Mouse (Mus musculus) retina, postnatal 1 day (tissue): ENCODE measurements around the gene Atxn10.

ENCODE experiments used
- DNase-seq: peaks from one replicate; pipeline ENCODE4 v3.0.0-alpha.2; 2012

Gene Atxn10

GRCm38 (mm10) chr15:85479919-85480318 is 143.9 kb downstream of the Atxn10 start:
- no peak for DNase-seq

- peak; percentile 55 for DNase-seq
Observed at GRCm38 (mm10) chr15:85480630-85481029, 144.6 kb downstream of the Atxn10 start.

- no peak for DNase-seq
Observed at GRCm38 (mm10) chr15:85488900-85489299, 152.9 kb downstream of the Atxn10 start.

- peak; percentile 92 for DNase-seq
Observed at GRCm38 (mm10) chr15:85489751-85490150, 153.7 kb downstream of the Atxn10 start.

- peak; percentile 53 for DNase-seq
Observed at GRCm38 (mm10) chr15:85494163-85494621, 158.1 kb downstream of the Atxn10 start.

GRCm38 (mm10) chr15:85497548-85497947 is 161.5 kb downstream of the Atxn10 start:
- DNase-seq, result no peak

GRCm38 (mm10) chr15:85497981-85498475 is 162.0 kb downstream of the Atxn10 start:
- DNase-seq, result peak; percentile 93

- no peak for DNase-seq
Observed at GRCm38 (mm10) chr15:85500267-85500666, 164.2 kb downstream of the Atxn10 start.

GRCm38 (mm10) chr15:85503127-85503526 is 167.1 kb downstream of the Atxn10 start, which contains the start of gene 7530416G11Rik:
TSS of gene 7530416G11Rik (minus strand) at chr15:85503227.
- peak; percentile 52 for DNase-seq

- DNase-seq, result peak; percentile 21
Observed at GRCm38 (mm10) chr15:85505118-85505925, 169.3 kb downstream of the Atxn10 start.

GRCm38 (mm10) chr15:85506680-85507079 is 170.6 kb downstream of the Atxn10 start:
- no peak for DNase-seq

- peak; percentile 65 for DNase-seq
Observed at GRCm38 (mm10) chr15:85507370-85508014, 171.4 kb downstream of the Atxn10 start.
